Mouse (Mus musculus): ENCODE measurements around the gene Iqce. TPM values are rescaled to one million over a fixed set of nuclear protein-coding genes. Genes with fewer than 3 reads are reported as not detected.

The Iqce gene
- total and polyA plus RNA-seq, 3 experiments = 6.4 to 21.2 TPM; not detected in 1

- peaks cover 0 to 19% of the 10 kb centered on the region in 2 experiments; a peak in 3 of 4 replicates for H3K4me1 ChIP-seq (ENCODE audit: control insufficient read depth in 1 of 2, insufficient read depth in 2 of 2, low read length in 2 of 2)
- DNase-seq (ENCODE audit: low read depth, low spot score) = peak; percentile 56
- peaks cover 0 to 20% of the 10 kb centered on the region in 2 experiments; a peak in 3 of 4 replicates for H3K36me3 ChIP-seq (ENCODE audit: control insufficient read depth in 1 of 2, insufficient read depth in 2 of 2, low read length in 2 of 2)
- H3K9ac ChIP-seq (ENCODE audit: control insufficient read depth, low read depth, low read length, poor library complexity, severe bottlenecking) = peak overlapping the region; percentile 78
- no peaks in the 10 kb centered on the region for H3K9me3 ChIP-seq (replicated peaks; ENCODE audit: insufficient read depth, low read length)
- peaks cover 4% of the 10 kb centered on the region; the same call in 1 of the 2 replicates for H3K79me2 ChIP-seq (ENCODE audit: control insufficient read depth, insufficient read depth, low read length, poor library complexity)
- no peaks in the 10 kb centered on the region for H3K27me3 ChIP-seq (ENCODE audit: control insufficient read depth in 1 of 2, insufficient read depth in 2 of 2, low read length in 2 of 2)
- peak overlapping the region; percentile 73 to 96 for H3K4me3 ChIP-seq (ENCODE audit: control insufficient read depth in 1 of 2, insufficient read depth in 1 of 2, low read depth in 2 of 2, low read length in 2 of 2)
- H3K27ac ChIP-seq (ENCODE audit: control insufficient read depth, low read depth, low read length) = peak overlapping the region; percentile 84
- no peak for TF ChIP-seq BHLHE40 (IDR thresholded peaks at IDR 0.05; ENCODE audit: borderline replicate concordance, low read depth, low read length)
- peak; percentile 67 for TF ChIP-seq ZNF384 (IDR thresholded peaks at IDR 0.05; ENCODE audit: low read depth, low read length)
- no peak for TF ChIP-seq NRF1 (IDR thresholded peaks at IDR 0.05; ENCODE audit: insufficient read depth, low read depth, low read length, poor library complexity, severe bottlenecking)
- TF ChIP-seq SMC3 (IDR thresholded peaks at IDR 0.05; ENCODE audit: low read depth, low read length) = no peak
- TF ChIP-seq CHD1 (IDR thresholded peaks at IDR 0.05; ENCODE audit: low read depth, low read length) = no peak
- no peak for TF ChIP-seq MEF2A (IDR thresholded peaks at IDR 0.05; ENCODE audit: extremely low read depth, insufficient replicate concordance, low read depth, low read length, poor library complexity, severe bottlenecking)
- TF ChIP-seq TAL1 (IDR thresholded peaks at IDR 0.05; ENCODE audit: low read length) = no peak
- TF ChIP-seq E2F4 (IDR thresholded peaks at IDR 0.05; ENCODE audit: borderline replicate concordance, low read depth, low read length) = no peak
- TF ChIP-seq NELFE (IDR thresholded peaks at IDR 0.05; ENCODE audit: low read depth, low read length) = peak; percentile 16; the same call in 1 of the 2 replicates
- TF ChIP-seq MYB (IDR thresholded peaks at IDR 0.05; ENCODE audit: low read depth, low read length) = no peak
- no peak for TF ChIP-seq ZMIZ1 (IDR thresholded peaks at IDR 0.05; ENCODE audit: low read depth, low read length)
- no peak for TF ChIP-seq GATA1 (IDR thresholded peaks at IDR 0.05; ENCODE audit: low read depth, low read length)
- peak; percentile 26; the same call in 1 of the 2 replicates for TF ChIP-seq MAX (IDR thresholded peaks at IDR 0.05; ENCODE audit: low read length)
- TF ChIP-seq ETS1 (IDR thresholded peaks at IDR 0.05; ENCODE audit: low read depth, low read length) = no peak
- TF ChIP-seq TBP (IDR thresholded peaks at IDR 0.05; ENCODE audit: low read depth, low read length) = no peak
- TF ChIP-seq USF1 (IDR thresholded peaks at IDR 0.05; ENCODE audit: low read depth, low read length) = 0 out of 2 replicates have a peak, but pooled peaks have one; percentile 8
- no peak for TF ChIP-seq ELF1 (IDR thresholded peaks at IDR 0.05; ENCODE audit: low read depth, low read length)
- TF ChIP-seq MAZ (IDR thresholded peaks at IDR 0.05; ENCODE audit: low read depth, low read length) = no peak
- peak; percentile 68 for TF ChIP-seq SIN3A (IDR thresholded peaks at IDR 0.05; ENCODE audit: low read length)
- 0 out of 2 replicates have a peak, but pooled peaks have one; percentile 20 for TF ChIP-seq HCFC1 (IDR thresholded peaks at IDR 0.05; ENCODE audit: low read depth, low read length)
- TF ChIP-seq RCOR1 (IDR thresholded peaks at IDR 0.05; ENCODE audit: low read depth, low read length) = no peak
- TF ChIP-seq POLR2AphosphoS5 (IDR thresholded peaks at IDR 0.05; ENCODE audit: borderline replicate concordance, low read depth, low read length) = no peak
- no peak for TF ChIP-seq RAD21 (IDR thresholded peaks at IDR 0.05; ENCODE audit: low read depth, low read length)
- no peak for TF ChIP-seq MAFK (IDR thresholded peaks at IDR 0.05; ENCODE audit: borderline replicate concordance, low read depth, low read length)
- TF ChIP-seq USF2 (IDR thresholded peaks at IDR 0.05; ENCODE audit: borderline replicate concordance in 1 of 2, insufficient read depth in 1 of 2, low read depth in 1 of 2, low read length in 2 of 2) = no peak
- TF ChIP-seq MYC (IDR thresholded peaks at IDR 0.05; ENCODE audit: low read depth, low read length) = peak; percentile 24; the same call in 1 of the 2 replicates
- TF ChIP-seq ZKSCAN1 (IDR thresholded peaks at IDR 0.05; ENCODE audit: low read depth, low read length) = no peak
- peak in 1 of 2 experiments; percentile 24; a peak in 1 of 4 replicates for TF ChIP-seq EP300 (IDR thresholded peaks at IDR 0.05; ENCODE audit: low read depth in 1 of 2, low read length in 2 of 2)
- no peak for TF ChIP-seq JUND (IDR thresholded peaks at IDR 0.05; ENCODE audit: low read depth, low read length)
- no peak for TF ChIP-seq GABPA (IDR thresholded peaks at IDR 0.05; ENCODE audit: low read depth, low read length)
- TF ChIP-seq CTCF (IDR thresholded peaks at IDR 0.05 in 2 of 3, conservative IDR thresholded peaks at IDR 0.05 in 1 of 3; ENCODE audit: control insufficient read depth in 1 of 3, insufficient read depth in 1 of 3, low read depth in 2 of 3, low read length in 3 of 3, poor library complexity in 1 of 3, severe bottlenecking in 1 of 3) = no peak
- no peak for TF ChIP-seq UBTF (IDR thresholded peaks at IDR 0.05; ENCODE audit: borderline replicate concordance, insufficient read depth, low read depth, low read length)
- TF ChIP-seq POLR2A (IDR thresholded peaks at IDR 0.05; ENCODE audit: control insufficient read depth in 1 of 2, insufficient read depth in 1 of 2, low read depth in 1 of 2, low read length in 2 of 2, poor library complexity in 1 of 2) = no peak
- TF ChIP-seq ZC3H11A (IDR thresholded peaks at IDR 0.05; ENCODE audit: low read depth, low read length) = no peak
- TF ChIP-seq TCF12 (IDR thresholded peaks at IDR 0.05; ENCODE audit: low read depth, low read length) = 0 out of 2 replicates have a peak, but pooled peaks have one; percentile 15
- TF ChIP-seq CHD2 (IDR thresholded peaks at IDR 0.05; ENCODE audit: low read length) = no peak
These were observed 3.5 kb upstream of the Iqce start for GRCm38 (mm10) chr5:140705501-140706171.

All from MEL (cell line).